Mouse (Mus musculus): Measurements from ENCODE around the gene Pde10a. TPM values are rescaled to one million over a fixed set of nuclear protein-coding genes. Genes with fewer than 3 reads are reported as not detected.

The Pde10a gene
- total RNA-seq, 1 experiment = 2.6 TPM

- H3K9ac ChIP-seq (ENCODE audit: insufficient read depth, low read depth, low read length, poor library complexity, severe bottlenecking) = no peak overlapping the region
- no peaks in the 10 kb centered on the region for H3K36me3 ChIP-seq (ENCODE audit: control insufficient read depth, insufficient read depth, low read length, poor library complexity, severe bottlenecking)
- no peak for TF ChIP-seq CHD2 (IDR thresholded peaks at IDR 0.05; ENCODE audit: low read depth, low read length)
- no peak for TF ChIP-seq MAFK (IDR thresholded peaks at IDR 0.05; ENCODE audit: insufficient read depth, low read depth, low read length)
- no peak for TF ChIP-seq ZC3H11A (IDR thresholded peaks at IDR 0.05; ENCODE audit: borderline replicate concordance, low read depth, low read length)
- no peak for TF ChIP-seq ZNF384 (IDR thresholded peaks at IDR 0.05; ENCODE audit: low read depth, low read length)
- TF ChIP-seq HCFC1 (IDR thresholded peaks at IDR 0.05; ENCODE audit: borderline replicate concordance, insufficient read depth, low read length) = no peak
- H3K27ac ChIP-seq (ENCODE audit: insufficient read depth, low read depth, low read length, poor library complexity, severe bottlenecking) = no peak overlapping the region
- peaks cover 0 to 10% of the 10 kb centered on the region in 2 experiments; a peak in 1 of 4 replicates for H3K4me1 ChIP-seq (ENCODE audit: control insufficient read depth in 2 of 2, insufficient read depth in 2 of 2, low read length in 2 of 2, poor library complexity in 1 of 2)
- H3K9me3 ChIP-seq (ENCODE audit: control insufficient read depth, insufficient read depth, low read depth, low read length) = no peaks in the 10 kb centered on the region
- in situ Hi-C loops (cut with MboI; ENCODE audit: low sequenced_read_pairs in 2 of 2, unreplicated experiment in 2 of 2) = no loop called here
- DNase-seq (ENCODE audit: low read depth, low spot score) = no peak
- H3K4me3 ChIP-seq (ENCODE audit: insufficient read depth in 1 of 2, low read depth in 1 of 2, low read length in 2 of 2, poor library complexity in 1 of 2, severe bottlenecking in 1 of 2) = peak overlapping the region in 1 of 2 experiments; percentile 70; a peak in 2 of 4 replicates
These were observed 19.3 kb upstream of the Pde10a start for GRCm38 (mm10) chr17:8505669-8506426.

- Histone ChIP-seq H3K36me3 (ENCODE audit: control insufficient read depth, insufficient read depth, low read length, poor library complexity, severe bottlenecking) (no peaks in the 10 kb centered on the region), H3K9me3 (ENCODE audit: control insufficient read depth, insufficient read depth, low read depth, low read length) (no peaks in the 10 kb centered on the region), H3K4me1 (ENCODE audit: control insufficient read depth in 2 of 2, insufficient read depth in 2 of 2, low read length in 2 of 2, poor library complexity in 1 of 2) (peaks cover 0 to 10% of the 10 kb centered on the region in 2 experiments; a peak in 1 of 4 replicates), H3K9ac (ENCODE audit: insufficient read depth, low read depth, low read length, poor library complexity, severe bottlenecking) (no peak overlapping the region), H3K27ac (ENCODE audit: insufficient read depth, low read depth, low read length, poor library complexity, severe bottlenecking) (no peak overlapping the region), H3K4me3 (ENCODE audit: insufficient read depth in 1 of 2, low read depth in 1 of 2, low read length in 2 of 2, poor library complexity in 1 of 2, severe bottlenecking in 1 of 2) (no peak overlapping the region)
- no peak for DNase-seq (ENCODE audit: low read depth, low spot score)
- TF ChIP-seq HCFC1 (IDR thresholded peaks at IDR 0.05; ENCODE audit: borderline replicate concordance, insufficient read depth, low read length) = no peak
- TF ChIP-seq CHD2 (IDR thresholded peaks at IDR 0.05; ENCODE audit: low read depth, low read length) = no peak
- no peak for TF ChIP-seq ZC3H11A (IDR thresholded peaks at IDR 0.05; ENCODE audit: borderline replicate concordance, low read depth, low read length)
- TF ChIP-seq ZNF384 (IDR thresholded peaks at IDR 0.05; ENCODE audit: low read depth, low read length) = no peak
- TF ChIP-seq MAFK (IDR thresholded peaks at IDR 0.05; ENCODE audit: insufficient read depth, low read depth, low read length) = no peak
- in situ Hi-C loops (cut with MboI; ENCODE audit: low sequenced_read_pairs in 2 of 2, unreplicated experiment in 2 of 2) = no loop called here
These were observed 18.4 kb upstream of the Pde10a start for GRCm38 (mm10) chr17:8506726-8507125.

- Histone ChIP-seq H3K9ac (ENCODE audit: insufficient read depth, low read depth, low read length, poor library complexity, severe bottlenecking) (no peak overlapping the region), H3K9me3 (ENCODE audit: control insufficient read depth, insufficient read depth, low read depth, low read length) (no peaks in the 10 kb centered on the region), H3K36me3 (ENCODE audit: control insufficient read depth, insufficient read depth, low read length, poor library complexity, severe bottlenecking) (no peaks in the 10 kb centered on the region), H3K4me1 (ENCODE audit: control insufficient read depth in 2 of 2, insufficient read depth in 2 of 2, low read length in 2 of 2, poor library complexity in 1 of 2) (peaks cover 0 to 10% of the 10 kb centered on the region in 2 experiments; a peak in 1 of 4 replicates), H3K4me3 (ENCODE audit: insufficient read depth in 1 of 2, low read depth in 1 of 2, low read length in 2 of 2, poor library complexity in 1 of 2, severe bottlenecking in 1 of 2) (no peak overlapping the region), H3K27ac (ENCODE audit: insufficient read depth, low read depth, low read length, poor library complexity, severe bottlenecking) (no peak overlapping the region)
- DNase-seq (ENCODE audit: low read depth, low spot score) = no peak
- no peak for TF ChIP-seq MAFK (IDR thresholded peaks at IDR 0.05; ENCODE audit: insufficient read depth, low read depth, low read length)
- no peak for TF ChIP-seq ZNF384 (IDR thresholded peaks at IDR 0.05; ENCODE audit: low read depth, low read length)
- no peak for TF ChIP-seq ZC3H11A (IDR thresholded peaks at IDR 0.05; ENCODE audit: borderline replicate concordance, low read depth, low read length)
- no peak for TF ChIP-seq HCFC1 (IDR thresholded peaks at IDR 0.05; ENCODE audit: borderline replicate concordance, insufficient read depth, low read length)
- in situ Hi-C loops (cut with MboI; ENCODE audit: low sequenced_read_pairs in 2 of 2, unreplicated experiment in 2 of 2) = no loop called here
These were observed 17.5 kb upstream of the Pde10a start for GRCm38 (mm10) chr17:8507654-8508053.

- Histone ChIP-seq H3K4me3 (ENCODE audit: insufficient read depth in 1 of 2, low read depth in 1 of 2, low read length in 2 of 2, poor library complexity in 1 of 2, severe bottlenecking in 1 of 2) (no peak overlapping the region), H3K9me3 (ENCODE audit: control insufficient read depth, insufficient read depth, low read depth, low read length) (no peaks in the 10 kb centered on the region), H3K4me1 (ENCODE audit: control insufficient read depth in 2 of 2, insufficient read depth in 2 of 2, low read length in 2 of 2, poor library complexity in 1 of 2) (peaks cover 0 to 10% of the 10 kb centered on the region in 2 experiments; a peak in 1 of 4 replicates), H3K9ac (ENCODE audit: insufficient read depth, low read depth, low read length, poor library complexity, severe bottlenecking) (no peak overlapping the region), H3K27ac (ENCODE audit: insufficient read depth, low read depth, low read length, poor library complexity, severe bottlenecking) (no peak overlapping the region), H3K36me3 (ENCODE audit: control insufficient read depth, insufficient read depth, low read length, poor library complexity, severe bottlenecking) (no peaks in the 10 kb centered on the region)
- no peak for TF ChIP-seq CHD2 (IDR thresholded peaks at IDR 0.05; ENCODE audit: low read depth, low read length)
- TF ChIP-seq ZNF384 (IDR thresholded peaks at IDR 0.05; ENCODE audit: low read depth, low read length) = no peak
- no peak for TF ChIP-seq ZC3H11A (IDR thresholded peaks at IDR 0.05; ENCODE audit: borderline replicate concordance, low read depth, low read length)
- TF ChIP-seq HCFC1 (IDR thresholded peaks at IDR 0.05; ENCODE audit: borderline replicate concordance, insufficient read depth, low read length) = no peak
- TF ChIP-seq MAFK (IDR thresholded peaks at IDR 0.05; ENCODE audit: insufficient read depth, low read depth, low read length) = no peak
- DNase-seq (ENCODE audit: low read depth, low spot score) = no peak
- in situ Hi-C loops (cut with MboI; ENCODE audit: low sequenced_read_pairs in 2 of 2, unreplicated experiment in 2 of 2) = no loop called here
These were observed 16.6 kb upstream of the Pde10a start for GRCm38 (mm10) chr17:8508305-8509141.

Measured in ES-E14 (cell line).